Mouse (Mus musculus): Measurements from ENCODE around the gene Cdca7.

Cdca7 gene

DNA sequence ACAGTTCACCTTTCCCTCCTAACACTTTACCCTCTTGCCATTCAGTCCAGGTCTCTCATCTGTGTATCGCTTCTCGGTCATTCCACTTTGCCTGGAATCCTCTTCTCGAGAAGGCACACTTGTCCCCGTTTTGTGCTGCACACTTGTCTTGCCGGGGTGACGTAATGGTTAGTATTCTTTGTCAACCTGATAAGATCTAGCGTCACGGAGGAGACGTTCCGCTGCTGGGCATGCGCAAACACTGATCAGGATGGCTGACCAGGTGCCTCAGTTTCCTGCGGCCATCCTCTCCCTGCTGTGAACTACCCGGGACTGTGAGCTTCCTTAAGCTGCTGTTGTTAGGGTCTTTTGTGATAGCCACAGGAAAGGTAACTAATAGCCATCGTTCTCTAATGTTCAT lies 17.1 kb downstream of the Cdca7 start:
- no peak for DNase-seq

DNA sequence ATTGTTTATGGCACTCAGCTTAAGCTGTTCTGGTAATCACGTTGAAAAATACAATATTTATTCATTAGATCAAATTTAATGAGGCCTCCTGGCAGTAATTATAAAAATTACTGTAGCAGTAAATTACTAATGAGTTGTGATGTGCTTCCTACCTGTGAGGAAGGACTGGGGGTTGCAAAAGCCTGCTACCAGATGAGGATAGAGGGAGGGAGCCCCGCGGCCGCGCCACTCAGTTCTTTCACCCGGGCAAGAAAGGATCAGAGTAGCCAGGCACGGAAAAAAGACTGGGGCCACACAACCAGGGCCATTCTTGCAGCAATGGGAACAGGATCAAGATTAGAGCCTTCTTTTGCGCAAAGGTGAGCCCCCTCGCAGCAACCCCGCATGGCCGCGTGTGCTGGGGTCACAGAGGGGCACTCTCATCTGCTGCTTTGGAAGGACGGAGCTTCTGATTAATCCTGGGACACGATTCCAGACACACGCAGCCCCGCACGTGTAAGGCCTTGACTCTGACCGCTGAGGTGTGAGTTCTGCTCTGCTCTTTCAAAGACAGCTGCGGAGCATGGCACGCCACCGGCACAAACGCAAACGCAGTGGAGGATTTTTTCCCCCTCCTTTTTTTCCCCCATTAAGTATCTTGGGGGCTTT lies 23.2 kb downstream of the Cdca7 start:
- DNase-seq = no peak

- DNase-seq = no peak
These were observed 23.9 kb downstream of the Cdca7 start for GRCm38 (mm10) chr2:72499782-72500411.

DNA sequence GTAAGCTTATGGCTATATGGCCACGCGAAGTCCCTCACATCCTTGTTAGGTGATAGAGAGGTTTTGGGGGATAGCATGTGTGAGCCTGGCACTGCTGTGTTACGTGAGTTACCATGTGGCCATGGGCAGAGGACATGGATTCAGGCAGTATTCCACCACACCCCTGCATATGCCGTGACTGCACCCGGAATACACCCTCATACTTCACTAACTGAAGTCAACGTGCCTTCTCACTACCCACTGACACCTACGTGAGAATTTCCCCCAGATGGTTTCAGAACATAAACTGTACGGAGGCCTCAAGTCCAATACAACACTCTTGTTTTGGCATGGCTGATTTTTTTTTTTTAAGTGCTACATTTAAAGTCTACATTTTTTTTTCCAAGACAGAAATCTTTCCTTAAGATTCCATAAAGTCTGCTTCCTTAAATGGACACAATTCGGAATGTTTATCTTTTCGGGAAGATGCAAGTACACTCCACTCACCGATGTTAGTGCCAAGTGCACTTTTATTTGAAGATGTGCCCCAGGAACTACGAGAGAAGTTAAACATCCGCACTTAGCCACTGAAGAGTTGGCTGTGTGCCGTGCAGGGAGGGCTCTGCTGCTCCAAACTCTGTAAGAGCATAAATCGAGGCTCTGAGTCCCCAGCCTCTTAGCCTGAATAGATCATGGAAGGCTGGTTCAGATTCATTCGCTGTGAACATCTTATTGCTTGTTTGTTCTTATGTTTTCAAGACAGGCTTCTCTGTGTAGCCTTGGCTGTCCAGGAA lies 26.3 kb downstream of the Cdca7 start:
- no peak for DNase-seq

DNA sequence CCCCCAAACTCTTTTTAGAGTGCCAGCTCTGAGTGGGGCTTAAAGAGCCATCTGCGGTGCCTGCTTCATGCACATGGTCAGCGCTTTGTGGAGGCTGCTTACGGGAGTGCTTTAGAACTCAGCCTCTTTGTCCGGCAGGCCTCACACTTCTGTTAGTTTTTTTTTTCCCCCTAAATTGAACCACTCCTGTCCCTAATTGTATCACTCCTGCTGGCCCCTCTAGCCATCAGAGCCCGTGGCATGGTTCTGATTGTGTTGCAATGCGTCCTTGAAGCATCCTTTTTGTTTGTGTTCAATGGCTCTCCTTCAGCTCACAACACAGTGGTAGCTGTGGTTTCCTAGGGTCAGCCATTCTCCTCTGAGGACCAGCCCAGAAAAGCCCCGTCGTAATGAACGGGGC lies 27.7 kb downstream of the Cdca7 start:
- no peak for DNase-seq

GRCm38 (mm10) chr2:72507855-72508635 lies 32.1 kb downstream of the Cdca7 start:
- no peak for DNase-seq

GRCm38 (mm10) chr2:72508891-72509290 lies 32.9 kb downstream of the Cdca7 start:
- no peak for DNase-seq

DNA sequence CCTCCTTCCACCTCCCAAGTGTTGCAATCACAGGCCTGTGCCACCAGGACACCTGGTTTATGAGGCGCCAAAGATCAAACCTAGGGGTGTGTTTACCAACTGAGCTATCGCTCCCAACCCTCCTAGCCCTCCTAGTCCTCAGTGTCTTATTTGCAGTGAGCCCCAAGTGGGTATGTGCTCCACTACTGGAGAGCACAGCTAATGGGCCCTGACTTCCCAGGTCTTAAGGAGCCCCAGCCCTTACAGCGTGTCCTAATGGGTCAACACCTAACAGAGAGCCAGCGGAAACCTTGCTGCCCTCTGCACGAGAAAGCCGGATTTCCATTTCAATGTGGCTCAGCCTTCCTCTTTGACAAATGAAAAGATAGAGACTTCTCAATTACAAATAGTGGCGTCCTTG lies 39.6 kb downstream of the Cdca7 start:
- DNase-seq = no peak

- DNase-seq = peak; percentile 89 to 91
These were observed 40.2 kb downstream of the Cdca7 start for GRCm38 (mm10) chr2:72515971-72516719.

GRCm38 (mm10) chr2:72516720-72517089 lies 40.7 kb downstream of the Cdca7 start:
- DNase-seq = no peak

DNA sequence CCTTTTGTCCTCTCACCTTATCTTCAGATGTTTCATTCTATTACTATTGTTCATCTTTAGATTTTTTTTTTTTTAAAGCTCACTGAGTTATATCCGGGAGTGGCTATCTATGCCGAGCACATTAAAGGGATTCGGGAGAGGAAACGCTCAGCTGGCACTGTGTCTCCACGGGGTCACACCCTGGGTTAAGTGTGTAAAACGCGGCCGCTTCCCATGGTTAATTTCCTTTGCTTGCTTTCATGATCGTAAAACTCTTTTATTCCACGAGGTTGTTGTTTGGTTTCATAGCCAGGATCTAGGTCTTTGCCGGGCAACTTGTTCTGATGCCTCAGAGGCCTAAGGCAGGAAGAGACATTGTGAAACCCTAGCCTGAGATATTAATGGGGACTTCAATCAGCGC lies 48.1 kb downstream of the Cdca7 start:
- peak; percentile 24 to 28 for DNase-seq

GRCm38 (mm10) chr2:72525556-72525955 lies 49.6 kb downstream of the Cdca7 start:
- no peak for DNase-seq

- DNase-seq = no peak
These were observed 53.0 kb downstream of the Cdca7 start for GRCm38 (mm10) chr2:72529026-72529357.

DNA sequence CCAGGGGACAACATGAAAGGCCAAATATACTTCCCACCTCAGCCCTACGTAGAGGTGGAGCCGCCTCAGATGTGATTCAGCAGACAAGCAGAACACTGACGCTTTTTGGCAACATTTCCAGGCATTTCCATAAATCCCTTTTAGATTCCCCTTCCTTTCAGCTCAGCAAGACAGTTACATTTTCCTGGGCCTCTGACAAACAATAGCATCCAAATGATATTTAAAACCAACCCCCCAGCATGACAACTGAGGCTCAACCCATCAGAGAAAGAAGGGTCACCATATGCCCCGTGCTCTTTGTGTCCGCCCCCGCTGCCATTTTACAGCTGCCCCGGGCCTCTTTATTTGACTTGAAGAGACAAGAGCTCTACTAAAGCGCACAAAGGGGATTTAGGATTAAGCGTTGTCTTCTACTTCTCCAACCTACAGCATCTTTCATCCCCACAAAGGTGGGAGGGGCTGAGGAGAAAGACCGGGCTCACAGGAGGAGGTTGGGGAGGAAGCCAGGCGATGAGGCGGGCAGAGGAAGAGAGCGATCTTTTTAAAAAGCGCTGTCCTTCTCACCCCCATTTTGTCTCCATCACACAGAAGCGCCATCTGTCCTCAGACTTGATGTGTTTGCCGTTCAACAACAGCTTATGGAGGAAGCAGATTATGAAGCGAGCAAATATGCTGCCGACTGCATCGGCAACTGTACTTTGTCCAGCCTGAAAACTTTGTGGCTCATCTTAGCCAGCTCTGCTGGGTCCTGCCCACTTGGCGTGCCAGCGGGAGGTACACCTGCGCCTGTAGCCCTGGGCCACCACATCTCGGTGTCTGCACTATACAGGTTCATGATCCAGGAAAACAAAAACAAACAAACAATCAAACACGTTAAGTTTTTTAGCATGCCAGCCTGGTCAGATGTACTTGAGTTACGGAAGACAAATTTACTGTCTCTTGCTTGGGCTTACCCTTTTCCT lies 53.7 kb downstream of the Cdca7 start:
- DNase-seq = peak; percentile 12 to 31

DNA sequence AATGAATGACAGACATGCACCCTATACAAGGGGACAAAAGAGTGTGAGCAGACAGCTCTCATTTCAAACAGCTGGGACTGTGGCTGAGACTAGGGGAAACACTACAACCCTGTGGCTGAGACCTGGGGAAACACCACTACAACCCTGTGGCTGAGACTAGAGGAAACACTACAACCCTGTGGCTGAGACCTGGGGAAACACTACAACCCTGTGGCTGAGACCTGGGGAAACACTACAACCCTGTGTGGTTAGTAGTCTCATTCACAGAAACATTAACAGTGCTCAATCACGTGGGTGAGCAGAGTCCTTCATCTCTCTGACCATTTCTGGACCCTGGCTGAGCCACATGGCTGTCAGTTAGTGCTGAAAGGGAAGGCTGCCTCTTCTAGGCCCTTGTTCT lies 59.9 kb downstream of the Cdca7 start:
- DNase-seq = no peak
